7 mouse cellular contexts compared by ENCODE assay signal in genomic region chr11:20740481-20741200, GRCm38 (mm10). TPM values are rescaled to one million over a fixed set of nuclear protein-coding genes. Genes with fewer than 3 reads are reported as not detected.
DNase-seq lines count a peak whose midpoint lies in the region; ATAC-seq and TF ChIP-seq lines count a peak whose summit lies in the region.

No protein-coding gene starts in this region.

- peak overlapping the region; percentile 86 for H3K4me2 ChIP-seq in forebrain, embryonic 11.5 days (ENCODE audit: low read depth, low read length, severe bottlenecking)

- TF ChIP-seq EP300 in ES-Bruce4 (IDR thresholded peaks at IDR 0.05; ENCODE audit: insufficient read depth, low read depth, low read length) = no peak

- H3K36me3 ChIP-seq in ES-Bruce4 (ENCODE audit: control insufficient read depth, insufficient read depth, low read length, poor library complexity, severe bottlenecking) = no peaks in the 10 kb centered on the region; the same call in 1 of the 2 replicates
- no peaks in the 10 kb centered on the region for H3K36me3 ChIP-seq in forebrain, embryonic 11.5 days (ENCODE audit: control insufficient read depth, insufficient read depth, low read length)

- no peaks in the 10 kb centered on the region for H3K27me3 ChIP-seq in ES-Bruce4 (ENCODE audit: control insufficient read depth, insufficient read depth, low read length, poor library complexity, severe bottlenecking)
- no peaks in the 10 kb centered on the region for H3K27me3 ChIP-seq in forebrain, embryonic 11.5 days (ENCODE audit: control insufficient read depth, insufficient read depth, low read length)

- peak overlapping the region; percentile 90 for H3K9ac ChIP-seq in ES-Bruce4 (ENCODE audit: low read depth, poor library complexity, severe bottlenecking)
- peak overlapping the region; percentile 87 for H3K9ac ChIP-seq in forebrain, embryonic 11.5 days (ENCODE audit: low read length)

- peak; percentile 62 for ATAC-seq in forebrain, embryonic 11.5 days (replicated peaks; ENCODE audit: low FRiP score)

- DNase-seq in adrenal gland, postnatal 10 days = peak; percentile 59
- peak; percentile 78 for DNase-seq in forebrain, embryonic 11.5 days (ENCODE audit: low spot score)
- DNase-seq in heart, postnatal 4 days = peak; percentile 44
- peak; percentile 16 to 29 for DNase-seq in left cerebral cortex, adult 18-20 months (ENCODE audit: low spot score in 2 of 2)
- DNase-seq in lung, postnatal 4 days = peak; percentile 61 to 67
- DNase-seq in right cerebral cortex, adult 2 months (ENCODE audit: low spot score in 2 of 2) = peak; percentile 26 to 41

- no peak for TF ChIP-seq POLR2A in ES-Bruce4 (IDR thresholded peaks at IDR 0.05; ENCODE audit: insufficient read depth, low read length)

- H3K27ac ChIP-seq in ES-Bruce4 (ENCODE audit: insufficient read depth, low read length) = peak overlapping the region; percentile 10
- H3K27ac ChIP-seq in forebrain, embryonic 11.5 days (ENCODE audit: low read depth, low read length) = peak overlapping the region; percentile 64

- no peak for TF ChIP-seq CTCF in ES-Bruce4 (IDR thresholded peaks at IDR 0.05; ENCODE audit: low read depth, low read length)

- H3K9me3 ChIP-seq in ES-Bruce4 (replicated peaks; ENCODE audit: control insufficient read depth, insufficient read depth, low read length, poor library complexity, severe bottlenecking) = no peaks in the 10 kb centered on the region
- no peaks in the 10 kb centered on the region for H3K9me3 ChIP-seq in forebrain, embryonic 11.5 days (ENCODE audit: control insufficient read depth, low read length)

- WGBS in forebrain, embryonic 11.5 days = under 1% methylated on average over 56 of the region's 56 CpGs

- H3K4me1 ChIP-seq in ES-Bruce4 (ENCODE audit: control insufficient read depth, insufficient read depth, low read length) = peaks cover 1% of the 10 kb centered on the region
- no peaks in the 10 kb centered on the region for H3K4me1 ChIP-seq in forebrain, embryonic 11.5 days (replicated peaks; ENCODE audit: control insufficient read depth, insufficient read depth, low read length)

- peak overlapping the region; percentile 97 for H3K4me3 ChIP-seq in ES-Bruce4 (ENCODE audit: low read depth, low read length)
- H3K4me3 ChIP-seq in forebrain, embryonic 11.5 days (ENCODE audit: low read depth, low read length) = peak overlapping the region; percentile 96

RNA-seq across cellular contexts. Expression of gene Aftph, which starts 0.7 kb away (rescaled TPM):
- 34.8 and 43.6 TPM in 2 replicates for polyA plus RNA-seq in ES-Bruce4 (2011; ENCODE audit: insufficient read depth, insufficient read length, low read depth, missing spikeins)
- 10 to 100 TPM; 35.9 to 44.4 TPM for total RNA-seq in adrenal gland, postnatal 10 days (2021)
- polyA plus RNA-seq in forebrain, embryonic 11.5 days (2014; fragmentation: Nextera tagmentation; extraction: Ambion mirVana) = 28.3 and 33.2 TPM in 2 replicates
- 10 to 100 TPM; 18.7 to 22.5 TPM for total RNA-seq in heart, postnatal 4 days (2021)
- 10 to 100 TPM; 92.4 to 98.5 TPM for total RNA-seq in left cerebral cortex, adult 18-20 months (2021)

Comparison
In these comparisons a context has a peak if more than half of its experiments do, and no peak if none do; other contexts are left out.
1. Peak in every context shown above with its lines: DNase-seq, ATAC-seq, H3K4me3 ChIP-seq and H3K27ac ChIP-seq.
2. DNase-seq: peak in every context shown above with its lines; median percentile 78 in forebrain, embryonic 11.5 days; 64 in lung, postnatal 4 days; 59 in adrenal gland, postnatal 10 days; 44 in heart, postnatal 4 days; 34 in right cerebral cortex, adult 2 months; 22 in left cerebral cortex, adult 18-20 months.